Mouse (Mus musculus) retina, postnatal 7 days (tissue): ENCODE measurements around the gene Osm.

Experiments used
- DNase-seq: peaks from one replicate; pipeline ENCODE4 v3.0.0-alpha.2; 2012; ENCODE audit warnings: low read depth, low spot score

Gene Osm

DNA sequence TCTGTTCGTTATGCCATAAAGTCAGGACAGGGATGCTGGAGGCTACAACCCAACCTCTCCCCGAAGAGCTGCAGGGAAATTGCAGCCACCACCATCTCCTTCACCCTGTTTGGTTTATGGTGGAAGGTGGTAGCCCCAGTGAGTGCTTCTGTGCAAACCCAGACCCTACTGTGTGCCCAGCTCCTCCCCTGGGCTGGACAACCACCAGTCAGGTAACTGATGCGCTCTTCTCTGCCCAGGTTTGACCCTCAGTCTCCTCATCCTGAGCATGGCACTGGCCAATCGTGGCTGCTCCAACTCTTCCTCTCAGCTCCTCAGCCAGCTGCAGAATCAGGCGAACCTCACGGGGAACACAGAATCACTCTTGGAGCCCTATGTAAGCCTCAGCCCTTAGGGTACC, 1.9 kb downstream of the Osm start:
- no peak for DNase-seq

DNA sequence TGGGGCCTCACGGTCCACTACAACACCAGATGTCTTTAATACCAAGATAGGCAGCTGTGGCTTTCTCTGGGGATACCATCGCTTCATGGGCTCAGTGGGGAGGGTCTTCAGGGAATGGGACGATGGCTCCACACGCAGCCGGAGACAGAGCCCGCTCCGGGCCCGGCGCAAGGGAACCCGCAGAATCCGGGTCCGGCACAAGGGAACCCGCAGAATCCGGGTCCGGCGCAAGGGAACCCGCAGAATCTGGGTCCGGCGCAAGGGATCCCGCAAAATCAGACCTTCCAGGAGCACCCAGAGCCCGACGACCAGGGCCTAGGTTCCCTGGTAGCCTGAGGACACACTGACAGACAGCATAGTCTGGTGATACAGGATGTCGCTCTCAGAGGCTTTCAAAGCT, 3.5 kb downstream of the Osm start:
- no peak for DNase-seq

DNA sequence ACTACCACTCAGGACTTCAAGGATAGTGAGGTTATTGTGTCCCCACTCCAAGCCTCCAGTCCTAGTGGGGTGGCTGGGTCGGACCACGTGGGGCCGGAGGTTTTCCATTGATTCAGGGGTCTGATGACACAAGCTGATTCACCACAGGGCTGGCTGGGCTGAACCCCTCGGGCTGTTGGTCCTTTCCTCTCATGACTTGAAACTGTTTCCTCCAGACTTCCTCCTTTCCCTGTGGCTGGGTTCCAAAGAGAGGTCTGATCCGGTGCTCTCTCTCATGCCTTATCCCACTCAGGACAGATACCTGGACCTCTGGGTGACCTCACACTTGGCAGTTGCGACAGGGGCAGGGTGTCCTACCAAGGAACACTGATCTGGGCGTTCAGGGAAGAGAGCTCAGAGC, 3.9 kb downstream of the Osm start:
- no peak for DNase-seq

GRCm38 (mm10) chr11:4241180-4241579, 5.0 kb downstream of the Osm start:
- DNase-seq: no peak

- DNase-seq: no peak
These were observed 9.9 kb downstream of the Osm start for GRCm38 (mm10) chr11:4246126-4246525.

DNA sequence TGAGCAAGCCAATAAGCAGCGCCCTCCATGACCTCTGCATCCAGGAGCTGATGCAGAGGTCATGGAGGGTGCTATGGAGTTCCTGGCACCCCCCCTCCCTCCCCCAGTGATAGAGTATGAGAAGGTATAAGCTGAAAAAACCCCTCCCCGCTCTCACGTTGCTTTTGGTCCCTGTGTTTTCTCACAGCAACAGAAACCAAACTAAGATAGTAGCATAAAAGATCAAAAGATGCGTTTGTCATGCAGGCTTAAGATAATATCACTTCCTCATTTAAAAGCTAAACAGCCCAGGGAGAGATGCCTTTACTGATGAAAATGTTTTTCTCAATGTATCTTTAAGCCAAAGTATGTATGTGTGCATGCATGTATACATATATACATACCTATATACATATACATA, 10.4 kb downstream of the Osm start:
- DNase-seq: no peak

GRCm38 (mm10) chr11:4247201-4247959, 11.2 kb downstream of the Osm start:
- DNase-seq: no peak

GRCm38 (mm10) chr11:4249151-4249550, 12.9 kb downstream of the Osm start:
- no peak for DNase-seq

DNA sequence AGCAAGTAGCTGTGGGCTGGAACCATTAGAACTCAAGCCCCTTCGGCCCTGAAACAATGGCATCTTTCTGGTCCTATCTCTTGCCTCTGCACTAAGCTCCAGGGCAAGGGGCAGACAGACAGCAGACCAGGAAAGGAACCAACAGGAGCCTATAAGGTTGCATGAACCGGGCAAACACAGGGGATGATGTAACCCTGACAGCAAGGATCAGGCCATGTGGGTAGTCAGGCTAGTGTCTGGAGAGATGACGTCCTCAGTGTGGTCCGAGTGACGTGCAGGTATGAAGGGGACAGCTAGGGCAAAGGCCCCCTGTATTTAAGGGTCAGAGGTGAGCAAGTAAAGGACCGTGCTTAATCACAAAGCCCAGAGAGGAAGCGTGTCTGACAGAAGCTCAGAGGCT, 14.1 kb downstream of the Osm start:
- no peak for DNase-seq

GRCm38 (mm10) chr11:4251376-4251775, 15.2 kb downstream of the Osm start:
- no peak for DNase-seq

GRCm38 (mm10) chr11:4252886-4253285, 16.7 kb downstream of the Osm start:
- no peak for DNase-seq

DNA sequence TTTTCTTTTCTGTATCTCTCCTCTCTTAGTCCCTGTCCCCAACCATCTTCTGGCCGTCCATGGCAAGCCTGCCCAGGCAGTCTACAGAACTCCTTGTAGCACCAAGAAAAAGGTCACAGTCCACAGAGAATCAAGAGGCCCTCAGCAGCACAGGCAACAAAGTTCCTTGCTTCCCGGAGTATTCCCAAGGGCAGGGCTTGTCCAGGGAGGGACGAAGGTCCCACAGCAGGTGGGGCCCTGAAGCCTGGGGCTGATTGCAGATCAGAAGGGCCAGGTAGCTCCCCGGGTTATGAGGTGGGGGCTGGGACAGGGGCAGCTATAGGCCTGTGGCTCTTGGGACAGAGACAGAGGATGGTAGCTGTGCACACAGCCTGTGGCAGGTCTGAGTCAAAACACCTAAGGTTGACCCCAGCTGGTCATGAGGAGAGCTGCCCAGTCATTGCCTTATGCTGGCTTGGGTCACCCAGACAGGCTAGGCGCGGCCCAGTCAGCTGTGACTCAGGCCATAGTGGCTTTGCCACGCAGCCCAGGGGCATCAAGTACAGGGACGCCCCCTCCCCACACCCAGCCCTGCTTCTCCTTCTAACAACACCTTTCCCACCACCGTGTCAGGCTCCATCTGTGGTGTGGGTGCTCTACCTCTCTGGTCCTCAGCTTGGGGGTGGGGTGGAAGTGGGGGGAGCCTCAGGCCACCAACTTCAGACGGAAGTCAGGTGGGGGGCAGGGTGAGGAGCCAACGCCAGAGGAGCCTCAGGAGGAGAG, 20.8 kb downstream of the Osm start, which contains the start of gene Lif:
TSS of gene Lif (plus strand) at position 712 of the 762 bp plus-strand sequence.
- DNase-seq: no peak

GRCm38 (mm10) chr11:4257756-4258155, 21.5 kb downstream of the Osm start:
- DNase-seq: no peak

- DNase-seq: peak; percentile 63
These were observed 22.4 kb downstream of the Osm start for GRCm38 (mm10) chr11:4258657-4259082.

DNA sequence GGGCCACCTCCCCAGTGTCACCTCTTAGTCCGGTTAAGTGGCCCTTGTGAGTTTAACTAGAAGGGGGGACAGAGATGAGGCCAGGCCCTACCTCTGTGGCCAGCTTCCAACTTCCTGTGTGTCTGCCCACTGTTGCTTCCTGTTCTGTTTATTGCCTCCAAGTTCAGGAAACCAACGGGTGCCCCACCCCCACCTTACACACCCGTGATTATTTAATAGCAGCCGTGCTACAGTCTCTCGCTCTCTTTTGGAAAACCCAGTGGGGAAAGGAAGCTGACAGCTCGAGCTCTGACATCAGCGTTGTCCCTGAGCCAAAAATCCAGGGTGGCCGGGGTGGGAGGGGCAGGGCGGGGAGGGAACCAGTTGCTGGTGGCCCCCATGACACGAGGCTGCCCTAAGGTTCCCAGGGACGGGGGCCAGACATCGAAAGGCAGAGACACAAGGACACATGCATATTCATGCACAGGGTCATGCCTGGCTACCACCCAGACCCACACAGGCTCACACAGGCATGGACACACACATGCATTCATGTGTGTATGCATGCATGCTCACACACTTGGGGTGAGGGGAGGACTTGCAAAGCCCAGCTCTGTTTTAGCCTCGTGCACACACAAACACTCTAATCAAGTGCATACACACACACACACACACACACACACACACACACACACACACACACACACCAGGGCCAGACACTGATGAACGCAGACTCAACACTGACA, 24.4 kb downstream of the Osm start:
- DNase-seq: no peak

DNA sequence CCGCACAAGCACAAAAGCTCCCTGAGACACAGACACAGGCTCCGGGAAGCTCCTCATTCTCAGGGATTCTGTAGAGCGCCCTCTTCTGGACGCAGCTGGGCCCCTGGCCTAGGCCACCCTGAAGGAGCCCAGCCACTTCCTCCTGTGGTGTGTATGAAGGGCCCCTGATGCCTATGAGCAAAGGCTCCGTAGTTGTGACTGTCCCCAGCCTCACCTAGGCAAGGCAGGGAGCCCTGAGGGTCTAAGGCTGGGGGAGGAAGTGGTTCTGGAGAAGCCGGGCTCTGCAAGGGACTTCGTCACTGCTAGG, 24.9 kb downstream of the Osm start:
- DNase-seq: no peak

GRCm38 (mm10) chr11:4261969-4262368, 25.7 kb downstream of the Osm start:
- no peak for DNase-seq

DNA sequence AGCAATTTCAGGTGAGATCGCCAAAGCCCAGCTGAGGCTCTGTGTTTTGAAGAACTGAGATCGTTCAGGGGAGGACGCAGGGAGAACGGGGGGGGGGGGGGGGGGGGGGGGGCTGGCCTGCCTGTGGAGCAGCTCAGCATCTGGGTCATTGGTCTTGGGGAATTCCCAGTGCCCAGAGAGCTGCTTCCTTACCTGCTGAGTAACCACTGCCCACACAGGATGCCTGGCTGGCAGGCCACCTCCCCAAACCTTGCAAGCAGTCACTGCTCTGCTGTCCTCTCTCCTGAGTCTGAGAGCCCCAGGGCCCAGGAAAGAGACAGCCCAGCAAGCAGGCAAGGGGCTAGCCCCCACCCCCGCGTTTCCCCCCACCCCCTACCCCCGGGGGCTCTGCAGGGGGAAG, 26.6 kb downstream of the Osm start:
- no peak for DNase-seq

GRCm38 (mm10) chr11:4263296-4263695, 27.1 kb downstream of the Osm start:
- DNase-seq: no peak

DNA sequence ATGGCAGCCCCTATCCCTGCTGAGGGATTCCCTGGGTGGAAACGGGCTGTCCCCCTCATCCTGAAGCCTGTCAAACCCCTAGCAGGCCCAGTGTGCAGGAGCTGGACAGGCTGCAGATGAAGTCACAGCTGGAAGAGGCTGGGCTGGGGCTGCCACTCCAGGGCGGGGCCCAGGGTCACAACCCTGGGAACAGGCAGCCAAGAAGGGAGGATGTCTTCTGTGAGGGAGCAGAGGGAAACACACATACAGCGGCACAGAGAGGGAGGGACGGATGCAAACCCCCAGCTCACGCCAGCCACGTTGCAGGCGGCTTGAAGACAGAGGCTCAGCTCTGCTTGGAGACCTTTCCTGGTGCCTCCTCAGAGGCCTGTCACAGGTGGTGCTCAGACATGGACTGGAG, 27.8 kb downstream of the Osm start:
- DNase-seq: no peak

- no peak for DNase-seq
These were observed 30.3 kb downstream of the Osm start for GRCm38 (mm10) chr11:4266271-4267201.

DNA sequence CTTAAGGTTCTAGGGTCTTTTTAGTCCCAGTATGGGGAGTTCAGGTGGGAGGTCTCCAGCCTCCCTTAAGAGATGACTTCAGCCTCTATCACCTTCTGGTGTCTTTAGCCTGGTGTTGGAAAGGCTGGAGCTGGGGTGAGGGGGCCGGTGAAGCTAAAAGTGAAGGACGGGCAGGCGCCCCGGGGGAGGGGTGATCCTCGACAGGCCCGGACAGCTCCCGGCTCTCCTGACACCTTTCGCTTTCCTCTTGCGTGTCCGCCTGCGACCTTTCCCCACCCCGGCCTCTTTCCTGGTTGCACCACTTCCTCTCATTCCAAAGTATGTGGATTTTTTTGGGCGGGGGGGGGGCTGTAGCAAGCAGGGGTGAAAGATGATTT, 31.0 kb downstream of the Osm start:
- DNase-seq: no peak
